Mouse (Mus musculus): ENCODE data around the gene Adcy2. TPM values are rescaled to one million over a fixed set of nuclear protein-coding genes. Genes with fewer than 3 reads are reported as not detected.

The Adcy2 gene
- polyA plus RNA-seq, 1 experiment from 2014 or later: 6.5 TPM

GRCm38 (mm10) chr13:68848265-68848664 is 151.1 kb downstream of the Adcy2 start:
- Histone ChIP-seq H3K36me3 (no peaks in the 10 kb centered on the region), H3K4me3 (replicated peaks) (no peak overlapping the region), H3K4me2 (no peak overlapping the region), H3K9ac (no peak overlapping the region), H3K9me3 (replicated peaks) (no peaks in the 10 kb centered on the region), H3K27me3 (no peaks in the 10 kb centered on the region), H3K4me1 (no peaks in the 10 kb centered on the region), H3K27ac (no peak overlapping the region)
- WGBS: 77% methylated on average over 3 of the region's 3 CpGs
- no peak for ATAC-seq (replicated peaks; ENCODE audit: low FRiP score)

- H3K27me3 ChIP-seq: no peaks in the 10 kb centered on the region
- no peak overlapping the region for H3K4me3 ChIP-seq (replicated peaks)
- H3K36me3 ChIP-seq: no peaks in the 10 kb centered on the region
- no peaks in the 10 kb centered on the region for H3K9me3 ChIP-seq (replicated peaks)
- 7% methylated on average over 2 of the region's 2 CpGs for WGBS
- H3K9ac ChIP-seq: no peak overlapping the region
- no peak overlapping the region for H3K27ac ChIP-seq
- no peak overlapping the region for H3K4me2 ChIP-seq
- peaks cover 3% of the 10 kb centered on the region; the same call in 1 of the 2 replicates for H3K4me1 ChIP-seq
- 0 out of 2 replicates have a peak, but pooled peaks have one; percentile 58 for ATAC-seq (replicated peaks; ENCODE audit: low FRiP score)
Measured at GRCm38 (mm10) chr13:68839517-68839916, 159.8 kb downstream of the Adcy2 start.

- Histone ChIP-seq H3K27me3 (no peaks in the 10 kb centered on the region), H3K27ac (no peak overlapping the region; the same call in 1 of the 2 replicates), H3K4me3 (replicated peaks) (no peak overlapping the region), H3K9ac (no peak overlapping the region), H3K4me1 (peaks cover 3% of the 10 kb centered on the region; the same call in 1 of the 2 replicates), H3K36me3 (no peaks in the 10 kb centered on the region), H3K9me3 (replicated peaks) (no peaks in the 10 kb centered on the region), H3K4me2 (no peak overlapping the region)
- ATAC-seq (replicated peaks; ENCODE audit: low FRiP score): no peak; the same call in 1 of the 2 replicates
Measured at GRCm38 (mm10) chr13:68836183-68836582, 163.2 kb downstream of the Adcy2 start.

DNA sequence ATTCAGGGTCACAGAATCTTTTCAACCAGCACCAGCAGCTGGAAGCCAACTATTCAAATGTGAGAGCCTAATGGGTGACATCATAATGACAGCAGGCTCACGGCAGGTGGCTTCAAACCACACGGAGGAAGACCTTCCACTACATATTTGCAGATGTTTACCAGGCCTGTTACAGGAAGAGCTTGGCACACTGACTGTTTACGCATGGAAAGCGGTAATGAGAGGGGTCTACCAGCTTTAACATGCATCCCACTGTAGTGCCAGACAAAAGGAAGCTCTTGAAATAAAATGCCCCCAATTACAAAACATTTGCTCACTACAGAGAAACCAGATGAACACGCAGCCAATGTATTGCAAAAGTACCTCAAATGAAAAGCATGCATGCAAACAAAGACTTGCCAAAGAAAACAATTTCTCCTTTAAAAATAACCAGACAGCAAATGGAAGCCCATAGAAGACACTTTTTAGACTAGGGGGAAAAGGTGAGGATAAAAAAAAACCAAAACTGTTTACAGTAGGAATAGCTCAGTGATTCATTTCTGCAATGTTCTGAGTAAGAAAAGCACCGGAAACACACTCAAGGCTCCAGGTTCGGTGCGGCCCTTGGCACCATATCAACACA is 163.8 kb downstream of the Adcy2 start:
- ATAC-seq (replicated peaks; ENCODE audit: low FRiP score): no peak
- no peak overlapping the region for H3K27ac ChIP-seq
- WGBS: 61% methylated on average over 8 of the region's 8 CpGs
- H3K4me3 ChIP-seq (replicated peaks): no peak overlapping the region
- H3K9ac ChIP-seq: no peak overlapping the region
- no peak overlapping the region for H3K4me2 ChIP-seq
- H3K9me3 ChIP-seq (replicated peaks): no peaks in the 10 kb centered on the region
- no peaks in the 10 kb centered on the region for H3K36me3 ChIP-seq
- peaks cover 4% of the 10 kb centered on the region for H3K4me1 ChIP-seq
- no peaks in the 10 kb centered on the region for H3K27me3 ChIP-seq

DNA sequence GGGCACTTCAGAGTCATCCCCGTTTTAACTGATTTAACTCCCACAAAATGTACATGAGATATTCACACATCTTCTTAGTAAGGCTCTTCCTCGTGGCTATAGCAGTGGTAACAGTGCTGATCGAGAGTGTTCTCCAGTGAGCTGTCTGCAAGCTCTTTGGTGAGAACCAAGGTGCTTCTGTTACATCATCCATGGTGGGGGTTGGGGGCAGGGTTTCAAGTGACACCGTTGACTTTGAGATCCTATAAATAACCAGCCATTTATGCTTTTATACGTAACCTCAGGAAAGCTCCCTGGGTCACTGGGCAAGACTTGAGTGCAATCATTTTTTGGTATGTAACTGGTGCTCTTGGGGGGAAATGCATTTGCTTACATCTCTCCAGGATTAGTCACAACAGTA is 167.2 kb downstream of the Adcy2 start:
- Histone ChIP-seq H3K27ac (no peak overlapping the region), H3K9me3 (replicated peaks) (no peaks in the 10 kb centered on the region; the same call in 1 of the 2 replicates), H3K9ac (no peak overlapping the region), H3K4me2 (no peak overlapping the region), H3K27me3 (no peaks in the 10 kb centered on the region), H3K36me3 (no peaks in the 10 kb centered on the region), H3K4me1 (peaks cover 10% of the 10 kb centered on the region), H3K4me3 (replicated peaks) (no peak overlapping the region)
- no peak for ATAC-seq (replicated peaks; ENCODE audit: low FRiP score)
- WGBS: 56% methylated on average over 5 of the region's 5 CpGs

DNA sequence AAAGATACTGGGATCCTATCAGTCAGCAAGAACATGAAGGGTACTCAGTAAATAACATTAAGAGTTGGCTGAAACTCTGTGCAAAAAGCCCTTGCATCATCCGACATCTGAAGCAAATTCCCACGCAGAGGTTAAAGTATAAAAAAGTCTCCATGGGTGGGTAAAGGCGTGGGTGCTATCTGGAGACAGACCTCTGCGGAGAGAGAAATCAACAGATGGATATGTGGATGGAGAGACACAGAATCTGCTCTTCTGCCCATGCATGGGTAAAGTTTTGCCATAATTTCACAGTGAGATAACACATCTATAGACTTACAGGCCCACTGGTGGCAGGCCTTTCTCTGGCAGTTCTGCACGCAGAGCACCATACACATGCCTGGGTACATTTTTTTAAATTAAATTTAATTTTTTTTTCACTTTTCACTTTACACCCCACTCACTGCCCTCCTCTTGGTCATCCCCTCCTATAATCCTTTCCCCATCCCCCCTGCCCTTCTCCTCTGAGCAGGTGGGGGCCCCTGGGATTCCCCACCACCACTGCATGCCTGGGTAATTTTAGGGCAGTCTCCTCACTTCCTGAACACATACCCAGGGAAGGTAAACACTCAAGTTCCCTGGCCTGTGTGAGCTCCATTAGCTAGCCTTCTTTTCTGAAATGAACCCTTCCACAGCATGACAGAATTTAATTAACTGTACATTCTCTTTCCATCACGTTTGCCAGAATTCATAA is 169.1 kb downstream of the Adcy2 start:
- Histone ChIP-seq H3K4me1 (peaks cover 7% of the 10 kb centered on the region; the same call in 1 of the 2 replicates), H3K9ac (no peak overlapping the region), H3K27ac (no peak overlapping the region), H3K4me2 (no peak overlapping the region), H3K4me3 (replicated peaks) (no peak overlapping the region), H3K27me3 (no peaks in the 10 kb centered on the region), H3K36me3 (no peaks in the 10 kb centered on the region), H3K9me3 (replicated peaks) (no peaks in the 10 kb centered on the region; the same call in 1 of the 2 replicates)
- 78% methylated on average over 6 of the region's 6 CpGs for WGBS
- ATAC-seq (replicated peaks; ENCODE audit: low FRiP score): peak; percentile 49; the same call in 1 of the 2 replicates

DNA sequence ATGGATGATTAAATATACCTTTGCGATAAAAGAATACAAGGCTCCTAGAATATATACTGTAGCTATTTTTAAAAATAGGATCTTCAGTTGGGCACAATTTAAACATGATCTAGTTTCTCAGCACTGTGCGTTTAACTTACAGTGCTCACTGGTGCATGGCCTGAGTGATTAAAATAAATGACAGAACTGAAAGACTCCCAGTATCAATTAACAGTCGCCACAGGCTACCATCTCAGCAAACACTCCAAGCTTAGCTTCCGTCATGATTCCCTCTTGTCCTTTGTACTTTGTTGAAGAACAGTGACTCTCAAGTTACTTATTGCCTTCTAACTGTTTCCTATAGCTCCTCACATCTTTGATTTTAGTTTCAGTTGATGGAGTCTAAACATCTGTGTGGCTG is 170.9 kb downstream of the Adcy2 start:
- no peaks in the 10 kb centered on the region for H3K36me3 ChIP-seq
- H3K27ac ChIP-seq: peak overlapping the region; percentile 23; the same call in 1 of the 2 replicates
- 43% methylated on average over 4 of the region's 4 CpGs for WGBS
- no peak overlapping the region for H3K4me3 ChIP-seq (replicated peaks)
- peaks cover 7% of the 10 kb centered on the region; the same call in 1 of the 2 replicates for H3K4me1 ChIP-seq
- H3K9ac ChIP-seq: no peak overlapping the region
- no peaks in the 10 kb centered on the region; the same call in 1 of the 2 replicates for H3K9me3 ChIP-seq (replicated peaks)
- no peaks in the 10 kb centered on the region for H3K27me3 ChIP-seq
- H3K4me2 ChIP-seq: no peak overlapping the region
- peak; percentile 77 for ATAC-seq (replicated peaks; ENCODE audit: low FRiP score)

DNA sequence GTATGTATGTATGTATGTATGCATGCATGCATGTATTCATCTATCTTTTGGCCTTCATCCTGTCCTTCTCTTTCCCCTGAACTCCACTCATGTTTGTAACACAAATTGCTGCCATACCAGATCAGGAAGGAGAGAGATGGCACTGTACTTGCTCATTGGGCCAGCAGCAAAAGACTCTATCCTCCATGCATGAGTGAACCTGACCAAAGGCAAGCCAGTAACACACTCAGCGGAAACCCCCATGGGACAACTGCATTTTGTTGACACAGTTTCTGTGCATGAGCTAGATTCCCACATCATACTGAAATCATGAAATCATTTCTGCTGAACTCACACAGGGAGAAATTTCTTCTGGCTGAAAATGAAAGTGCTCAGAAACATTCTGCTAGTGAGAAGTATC is 172.9 kb downstream of the Adcy2 start:
- Histone ChIP-seq H3K4me2 (no peak overlapping the region), H3K27me3 (no peaks in the 10 kb centered on the region), H3K27ac (no peak overlapping the region), H3K4me3 (replicated peaks) (no peak overlapping the region), H3K9me3 (replicated peaks) (no peaks in the 10 kb centered on the region; the same call in 1 of the 2 replicates), H3K9ac (no peak overlapping the region), H3K4me1 (peaks cover 8% of the 10 kb centered on the region; the same call in 1 of the 2 replicates), H3K36me3 (no peaks in the 10 kb centered on the region)
- 93% methylated on average over 1 of the region's 1 CpGs for WGBS
- no peak for ATAC-seq (replicated peaks; ENCODE audit: low FRiP score)

DNA sequence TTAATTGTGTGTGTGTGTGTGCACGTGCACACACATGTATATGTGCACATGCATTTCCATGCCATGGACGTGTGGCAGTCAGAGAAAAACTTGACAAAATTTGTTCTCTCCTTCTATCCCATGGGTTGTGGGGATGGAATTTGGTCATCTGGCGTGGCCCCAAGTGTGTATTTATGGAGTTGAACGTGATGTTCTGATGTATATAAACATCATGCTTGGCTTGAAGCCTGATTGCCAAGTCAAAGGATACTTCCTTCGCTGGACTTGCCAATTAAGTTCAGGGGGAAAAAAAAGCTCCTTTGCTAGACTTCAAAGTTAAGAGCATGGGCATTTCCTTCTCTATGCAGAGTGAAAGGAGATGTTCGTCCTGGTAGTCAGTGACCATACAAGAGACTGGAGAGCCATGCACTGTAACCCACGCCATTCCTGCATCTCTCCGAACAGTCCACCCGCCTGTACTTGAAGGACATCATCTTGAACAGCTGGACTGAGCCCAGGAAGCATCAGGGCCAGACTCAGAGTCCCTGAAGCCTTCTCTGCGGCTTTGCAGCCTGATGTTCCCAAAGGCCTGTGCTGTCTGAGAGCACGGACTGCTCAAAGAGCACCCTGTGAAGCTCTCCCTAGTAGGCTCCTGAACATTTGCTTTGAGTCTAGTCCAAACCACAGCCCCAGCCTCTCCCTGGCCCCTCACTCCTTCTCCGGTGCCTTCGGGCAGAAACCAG is 178.3 kb downstream of the Adcy2 start:
- no peak overlapping the region for H3K9ac ChIP-seq
- H3K27me3 ChIP-seq: no peaks in the 10 kb centered on the region
- H3K4me2 ChIP-seq: no peak overlapping the region
- no peak for ATAC-seq (replicated peaks; ENCODE audit: low FRiP score)
- H3K9me3 ChIP-seq (replicated peaks): no peaks in the 10 kb centered on the region
- H3K27ac ChIP-seq: peak overlapping the region; percentile 54; the same call in 1 of the 2 replicates
- WGBS: 68% methylated on average over 13 of the region's 13 CpGs
- H3K4me1 ChIP-seq: peaks cover 6% of the 10 kb centered on the region; the same call in 1 of the 2 replicates
- H3K36me3 ChIP-seq: no peaks in the 10 kb centered on the region
- no peak overlapping the region for H3K4me3 ChIP-seq (replicated peaks)

DNA sequence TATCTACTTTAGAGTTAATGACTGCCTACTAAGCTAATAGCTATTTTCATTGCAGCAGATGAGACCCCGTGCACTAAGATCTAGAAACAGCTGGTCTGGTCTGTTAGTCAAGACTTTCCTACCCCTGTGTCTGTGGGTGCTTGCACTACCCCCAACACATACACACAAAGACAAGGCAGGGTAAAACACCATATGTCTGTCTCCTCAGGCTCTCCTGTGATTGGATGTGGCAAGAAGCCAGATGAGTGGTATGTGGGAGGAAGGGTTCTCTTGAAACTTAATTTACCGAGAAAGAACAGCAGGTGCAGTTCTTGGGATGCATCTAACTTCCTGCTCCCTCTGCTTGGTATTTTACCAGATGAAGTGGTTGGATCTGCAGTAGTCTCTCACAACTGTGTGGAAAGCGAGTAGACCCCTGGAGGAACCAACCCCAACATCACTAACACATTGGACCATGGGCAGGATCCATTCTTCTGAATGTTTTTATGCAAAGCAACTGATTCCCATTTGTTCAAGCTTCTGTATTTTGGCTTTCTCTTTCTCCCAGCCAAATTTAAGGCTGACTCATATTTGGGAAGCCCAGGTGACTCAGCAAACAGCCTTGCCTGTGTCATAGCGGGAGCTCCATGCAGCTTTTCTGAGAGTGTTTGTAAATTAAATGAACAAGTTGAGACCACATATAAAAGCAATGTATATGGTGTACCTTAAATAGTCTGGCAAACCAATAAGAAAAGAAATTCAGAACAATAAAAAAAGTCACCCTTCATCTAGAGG is 183.4 kb downstream of the Adcy2 start:
- Histone ChIP-seq H3K27ac (no peak overlapping the region), H3K4me2 (no peak overlapping the region), H3K36me3 (no peaks in the 10 kb centered on the region), H3K27me3 (no peaks in the 10 kb centered on the region), H3K9ac (no peak overlapping the region), H3K4me3 (replicated peaks) (no peak overlapping the region), H3K9me3 (replicated peaks) (no peaks in the 10 kb centered on the region), H3K4me1 (no peaks in the 10 kb centered on the region; the same call in 1 of the 2 replicates)
- ATAC-seq (replicated peaks; ENCODE audit: low FRiP score): no peak
- WGBS: 66% methylated on average over 4 of the region's 4 CpGs

GRCm38 (mm10) chr13:68811185-68811584 is 188.2 kb downstream of the Adcy2 start:
- peak; percentile 60; the same call in 1 of the 2 replicates for ATAC-seq (replicated peaks; ENCODE audit: low FRiP score)
- 34% methylated on average over 3 of the region's 3 CpGs for WGBS

More at GRCm38 (mm10) chr13:68811185-68811584, 188.2 kb downstream of the Adcy2 start:
- Histone ChIP-seq H3K27ac (peak overlapping the region; percentile 10; the same call in 1 of the 2 replicates), H3K4me2 (no peak overlapping the region), H3K9me3 (replicated peaks) (no peaks in the 10 kb centered on the region), H3K4me3 (replicated peaks) (no peak overlapping the region), H3K4me1 (peaks cover 3% of the 10 kb centered on the region; the same call in 1 of the 2 replicates), H3K9ac (no peak overlapping the region), H3K36me3 (no peaks in the 10 kb centered on the region), H3K27me3 (no peaks in the 10 kb centered on the region)
